Mouse (Mus musculus): ENCODE data around the gene Drd2.

The Drd2 gene

DNA sequence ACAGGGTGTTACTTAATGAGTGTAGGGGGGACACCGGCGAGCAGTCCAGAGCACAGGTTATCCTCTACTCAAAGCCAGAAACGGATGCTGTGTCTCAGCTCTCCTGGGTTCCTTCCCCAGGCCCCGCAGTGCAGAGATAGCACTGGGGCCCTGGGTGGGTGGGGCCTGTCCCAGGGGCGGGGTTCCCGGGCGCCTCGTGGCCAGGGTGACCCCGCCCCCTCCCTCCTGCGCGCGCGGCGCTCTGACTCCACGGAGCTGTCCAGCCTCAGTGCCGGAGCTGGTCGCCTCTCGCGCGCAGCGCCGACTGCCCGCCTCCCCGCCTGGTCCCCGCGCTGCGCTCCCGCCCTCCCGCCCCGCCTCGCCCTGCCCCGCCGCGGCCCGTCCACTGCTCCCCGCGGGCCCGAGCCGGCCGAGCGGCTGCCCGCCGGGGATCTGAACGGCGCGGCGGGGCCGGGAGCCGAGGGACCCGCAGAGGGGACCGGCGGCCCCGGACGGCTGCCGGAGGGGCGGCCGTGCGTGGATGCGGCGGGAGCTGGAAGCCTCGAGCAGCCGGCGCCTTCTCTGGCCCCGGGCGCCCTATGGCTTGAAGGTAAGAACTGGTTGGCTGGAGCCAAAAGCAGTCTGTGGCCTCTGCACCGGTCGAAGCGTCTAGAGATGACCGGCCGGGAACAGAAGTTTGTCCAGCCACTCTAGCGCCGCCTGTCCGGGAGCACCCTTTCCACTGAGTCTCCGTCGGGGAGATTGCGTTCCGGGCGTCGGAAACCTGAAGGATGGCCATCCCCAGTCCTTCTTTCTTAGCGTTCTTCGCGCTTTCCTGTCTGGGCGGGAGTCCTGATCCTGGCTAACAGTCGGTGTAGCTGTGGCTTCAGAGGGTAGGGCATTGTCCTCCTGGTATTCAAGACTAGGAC is at the start of gene Drd2:
TSS of gene Drd2 (plus strand) at position 492 of the 908 bp plus-strand sequence.
- peak; percentile 20 for DNase-seq (ENCODE audit: low read depth, low spot score)

DNA sequence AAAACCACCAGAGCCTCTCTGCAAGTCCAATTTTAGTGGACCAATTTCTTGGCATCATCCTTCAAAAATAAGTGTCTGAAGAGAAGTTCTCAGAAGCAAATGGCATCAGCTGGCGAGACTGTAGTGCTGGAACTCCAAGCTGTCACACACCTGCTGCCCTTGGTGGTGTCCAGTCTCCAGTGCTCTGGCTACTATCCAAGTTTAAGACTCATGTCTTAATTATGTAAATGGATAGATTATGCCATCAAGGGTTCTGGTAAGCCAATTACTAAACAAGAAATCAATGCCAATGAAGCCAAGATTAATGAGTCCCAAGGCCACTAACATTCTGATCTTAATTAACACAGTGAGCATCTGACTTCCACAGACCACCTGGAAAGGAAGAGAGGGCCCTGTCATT is 45.3 kb upstream of the Drd2 start:
- DNase-seq (ENCODE audit: low read depth, low spot score) = no peak

DNA sequence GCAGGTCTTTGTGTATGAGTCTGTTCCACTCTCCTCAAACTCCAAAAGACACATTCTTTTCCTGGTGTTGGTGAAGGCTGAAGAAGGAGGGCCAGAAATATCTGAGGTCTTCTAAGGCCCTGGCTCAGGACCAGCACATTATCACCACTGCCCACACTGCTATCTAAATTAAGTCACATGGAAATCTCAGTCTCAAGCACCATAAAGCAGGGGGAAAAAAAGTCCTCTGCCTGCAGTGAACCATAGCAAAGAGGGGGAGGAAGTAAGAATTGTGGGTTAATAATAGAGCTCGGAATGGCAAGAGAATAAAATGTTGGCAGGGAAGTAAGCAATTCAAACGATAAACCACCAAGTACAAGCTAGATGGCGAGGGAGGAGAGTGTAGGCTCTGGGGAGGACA is 32.9 kb upstream of the Drd2 start:
- DNase-seq (ENCODE audit: low read depth, low spot score) = no peak

DNA sequence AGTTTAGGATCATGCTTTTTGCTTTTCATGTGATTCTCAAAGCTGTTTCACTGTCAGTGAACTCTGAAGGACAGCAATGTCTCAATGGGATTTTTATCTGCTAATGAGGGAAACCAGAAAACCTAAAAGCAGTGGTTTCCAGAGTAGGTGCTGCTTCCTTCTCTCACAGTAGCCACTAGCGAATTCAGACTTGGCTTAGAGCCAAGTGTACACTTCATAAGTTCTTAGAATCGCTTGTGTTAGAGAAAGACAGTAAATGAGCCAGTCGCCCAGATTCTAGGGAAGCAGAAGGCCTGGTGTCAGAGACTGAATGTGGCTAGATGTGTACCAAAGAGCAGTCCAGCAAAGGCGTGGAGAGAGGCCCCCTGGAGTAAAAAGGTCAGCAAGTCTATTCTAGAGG is 29.6 kb upstream of the Drd2 start:
- no peak for DNase-seq (ENCODE audit: low read depth, low spot score)

DNA sequence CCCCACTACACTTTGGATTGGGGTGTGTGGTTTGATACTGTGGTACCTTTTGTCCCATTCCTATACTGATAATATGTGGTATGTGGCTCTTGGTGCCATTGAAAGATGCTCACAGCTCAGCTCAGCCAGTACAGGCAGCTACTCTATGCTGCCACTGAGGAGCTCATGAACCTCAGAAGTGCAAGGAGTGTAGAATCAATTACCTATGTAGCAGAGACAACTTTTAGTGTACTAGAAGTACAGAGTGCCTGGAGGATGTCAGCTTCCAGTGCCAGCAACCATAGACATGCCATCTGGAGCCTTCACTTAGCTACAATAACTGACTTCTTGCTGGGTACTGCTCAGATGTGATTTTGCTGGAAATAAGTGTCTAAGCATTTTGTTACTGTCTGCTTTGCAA is 21.8 kb upstream of the Drd2 start:
- DNase-seq (ENCODE audit: low read depth, low spot score) = no peak

DNA sequence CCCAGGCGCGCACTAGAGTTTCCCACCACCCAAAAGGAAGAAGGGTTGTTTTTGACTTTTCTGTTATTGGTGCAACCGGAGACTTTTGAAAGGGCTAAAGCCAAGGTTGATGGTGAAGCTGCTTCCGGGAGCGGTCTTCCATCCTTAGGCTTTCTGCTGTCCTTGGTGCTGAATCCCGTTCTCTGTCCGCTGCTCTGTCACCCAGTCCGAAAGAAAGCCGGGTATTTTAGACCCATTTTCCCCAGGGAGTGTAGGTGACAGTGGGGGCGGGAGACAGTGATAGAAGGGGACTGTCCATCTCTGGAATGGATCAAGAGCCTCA is 578 bp downstream of the Drd2 start:
- DNase-seq (ENCODE audit: low read depth, low spot score) = no peak

DNA sequence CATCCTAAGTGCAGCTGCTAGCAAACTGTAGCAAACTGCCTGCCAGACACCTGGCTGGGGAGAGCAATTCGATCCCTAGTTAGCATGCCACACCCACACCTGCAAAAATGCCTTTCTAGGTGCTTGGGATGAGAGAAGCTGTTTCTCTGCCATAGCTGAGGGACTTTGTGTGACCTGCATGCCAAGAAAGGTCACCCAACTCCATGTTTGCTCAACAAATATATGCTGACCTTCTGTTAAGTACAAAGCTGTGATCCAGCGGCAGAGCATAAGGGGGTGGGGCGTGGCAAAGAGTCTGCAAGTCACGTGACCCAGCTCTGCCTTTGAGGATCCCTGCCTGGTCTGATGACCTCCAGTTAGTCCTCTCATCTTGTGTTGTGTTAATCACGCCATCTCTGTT is 25.3 kb downstream of the Drd2 start:
- no peak for DNase-seq (ENCODE audit: low read depth, low spot score)

DNA sequence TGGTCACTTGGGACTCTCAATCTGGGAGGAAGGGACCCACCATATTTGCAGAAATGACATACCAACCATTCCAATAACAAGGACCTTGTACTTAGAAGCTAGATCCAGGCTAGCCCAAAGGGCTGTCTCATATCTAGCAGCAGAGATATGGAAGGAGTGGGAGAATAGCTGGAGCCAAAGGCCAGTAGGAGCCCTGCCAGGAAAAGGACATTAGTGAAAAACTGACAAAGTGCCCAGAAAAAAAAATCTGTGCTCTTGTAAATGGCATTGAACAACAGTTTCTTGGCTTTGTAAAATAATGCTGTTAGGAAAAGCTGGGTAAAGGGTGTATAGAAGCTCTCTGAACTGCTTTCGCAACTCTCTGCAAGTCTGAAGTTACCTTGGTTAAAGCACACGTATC is 33.5 kb downstream of the Drd2 start:
- DNase-seq (ENCODE audit: low read depth, low spot score) = no peak

DNA sequence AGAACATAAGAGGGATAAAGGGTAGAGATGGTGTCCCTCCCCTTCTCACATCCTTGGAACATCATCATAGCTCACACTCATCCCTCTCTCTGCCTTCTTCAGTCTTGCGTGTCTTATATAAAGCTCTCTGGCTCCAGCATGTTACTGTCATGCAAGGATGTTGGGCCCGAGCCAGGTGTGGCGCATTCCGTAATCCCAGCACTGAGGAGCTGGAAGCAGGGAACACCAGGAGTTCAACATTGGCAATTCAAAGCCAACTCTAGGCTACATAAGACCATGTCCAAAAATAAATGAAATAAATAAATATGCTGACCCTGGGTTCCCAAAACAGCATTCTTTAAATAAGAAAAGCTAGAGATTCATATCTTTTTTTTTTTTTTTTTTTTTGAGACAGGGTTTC is 39.5 kb downstream of the Drd2 start:
- no peak for DNase-seq (ENCODE audit: low read depth, low spot score)

DNA sequence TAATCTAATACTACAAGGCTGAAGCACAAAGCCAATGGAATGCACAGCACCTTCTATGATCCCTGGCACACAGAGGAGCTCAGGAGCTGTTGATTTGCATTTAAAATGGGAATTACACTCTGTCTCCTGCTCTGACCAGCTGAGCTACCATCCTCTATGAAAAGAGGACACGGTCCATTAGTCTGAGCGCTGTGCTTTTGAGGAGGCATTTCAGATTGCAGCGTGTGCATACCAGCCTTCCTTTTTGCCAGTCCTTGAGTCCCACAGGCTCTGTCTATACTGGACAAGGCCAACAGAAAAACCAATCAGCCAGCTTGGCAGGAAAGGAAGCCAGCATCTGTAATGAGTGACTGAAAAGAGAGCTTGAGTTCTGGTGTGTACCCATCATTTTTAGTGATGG is 43.6 kb downstream of the Drd2 start:
- no peak for DNase-seq (ENCODE audit: low read depth, low spot score)

DNA sequence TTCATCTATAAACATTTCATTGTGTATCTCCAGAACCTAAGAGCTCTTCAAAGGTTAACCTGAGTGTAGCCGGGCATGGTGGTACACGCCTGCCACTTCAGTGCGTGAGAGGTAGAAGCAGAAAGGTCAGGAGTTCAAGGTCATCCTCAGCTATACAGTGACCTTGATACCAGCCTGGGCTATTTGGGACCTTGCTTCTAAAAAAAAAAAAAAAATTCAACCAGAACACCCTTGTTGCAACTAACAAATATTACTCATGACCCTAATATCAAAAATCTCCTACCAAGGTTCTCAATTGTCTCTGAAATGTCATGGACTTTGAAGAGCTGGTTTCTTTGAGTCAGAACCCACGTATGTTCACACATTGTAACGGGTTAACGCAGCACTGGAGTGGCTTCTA is 44.4 kb downstream of the Drd2 start:
- DNase-seq (ENCODE audit: low read depth, low spot score) = no peak

DNA sequence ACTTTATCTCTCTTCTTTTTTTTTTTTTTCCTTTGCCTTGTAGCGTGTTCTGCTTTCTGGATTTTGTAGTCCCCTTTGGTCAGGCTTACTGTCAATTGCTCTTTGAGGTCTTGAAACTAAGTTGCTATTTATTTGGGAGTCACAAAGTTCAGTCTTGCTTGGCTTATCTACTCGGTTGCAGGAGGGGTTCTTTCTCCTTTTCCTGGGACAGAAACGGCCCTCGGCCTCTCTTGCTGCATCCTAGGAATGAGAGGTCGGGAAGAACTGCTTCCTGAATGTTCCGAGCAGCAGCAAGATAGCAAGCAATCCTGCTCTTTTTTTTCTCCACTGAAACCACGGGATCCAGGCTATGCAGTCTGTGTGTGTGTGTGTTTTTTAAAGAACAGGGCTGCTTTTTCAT is 44.9 kb downstream of the Drd2 start:
- no peak for DNase-seq (ENCODE audit: low read depth, low spot score)

DNA sequence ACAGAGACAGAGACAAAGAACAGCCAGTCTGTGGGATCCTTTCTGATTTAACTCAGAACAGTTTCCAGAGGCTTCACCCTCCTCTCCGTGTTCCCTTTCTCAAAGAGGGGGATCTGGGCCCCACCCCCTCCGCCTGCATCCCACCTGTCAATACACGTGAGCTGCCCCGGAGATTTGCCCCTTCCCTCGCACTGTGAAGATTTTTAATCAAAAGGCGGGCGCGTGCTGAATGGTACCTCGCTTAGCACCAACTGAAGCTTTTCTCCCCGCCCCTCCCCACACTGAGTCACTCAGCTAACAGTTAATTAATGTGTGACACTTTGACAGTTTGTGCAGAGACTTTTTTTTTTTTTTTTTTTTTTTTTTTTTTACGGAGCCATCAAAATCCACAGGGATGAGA is 45.7 kb downstream of the Drd2 start:
- DNase-seq (ENCODE audit: low read depth, low spot score) = no peak

DNA sequence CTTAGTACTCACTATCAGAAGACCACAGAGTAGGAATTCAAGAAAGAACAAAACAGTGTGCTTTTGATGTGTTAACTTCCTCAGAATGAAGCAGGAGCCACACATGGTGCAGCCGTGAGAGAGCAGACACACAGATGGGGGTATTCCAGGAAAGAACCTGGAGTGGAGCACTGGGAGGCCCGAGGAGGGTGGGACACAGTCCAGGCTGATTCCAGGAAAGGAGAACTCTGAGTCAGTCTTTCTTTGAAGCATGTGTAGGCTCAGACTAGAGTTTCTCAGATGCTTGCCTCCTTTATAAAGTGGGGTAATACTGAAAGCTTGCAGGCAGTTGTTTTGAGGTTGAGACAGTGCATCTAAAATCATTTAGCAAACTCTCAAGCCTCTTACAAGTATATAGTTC is 51.8 kb downstream of the Drd2 start:
- no peak for DNase-seq (ENCODE audit: low read depth, low spot score)

DNA sequence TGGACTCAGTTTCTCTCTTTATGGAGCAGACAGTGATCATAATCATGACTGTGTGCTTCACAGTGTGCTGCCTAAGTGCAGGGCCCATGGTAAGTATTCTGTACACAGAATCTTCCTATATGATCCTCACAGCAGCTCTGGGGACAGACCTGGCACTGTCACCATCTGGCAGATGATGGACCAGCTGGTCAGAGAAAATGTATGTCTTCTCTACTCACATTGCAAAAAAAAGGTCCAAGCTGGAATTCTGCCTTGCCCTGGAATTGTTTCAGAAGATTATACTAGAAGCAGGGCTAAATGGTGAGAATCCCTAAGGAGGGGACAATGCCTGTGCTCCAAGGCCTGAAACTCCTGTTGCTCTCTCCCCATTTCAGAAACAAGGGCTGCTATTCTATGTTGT is 55.6 kb downstream of the Drd2 start:
- DNase-seq (ENCODE audit: low read depth, low spot score) = no peak

DNA sequence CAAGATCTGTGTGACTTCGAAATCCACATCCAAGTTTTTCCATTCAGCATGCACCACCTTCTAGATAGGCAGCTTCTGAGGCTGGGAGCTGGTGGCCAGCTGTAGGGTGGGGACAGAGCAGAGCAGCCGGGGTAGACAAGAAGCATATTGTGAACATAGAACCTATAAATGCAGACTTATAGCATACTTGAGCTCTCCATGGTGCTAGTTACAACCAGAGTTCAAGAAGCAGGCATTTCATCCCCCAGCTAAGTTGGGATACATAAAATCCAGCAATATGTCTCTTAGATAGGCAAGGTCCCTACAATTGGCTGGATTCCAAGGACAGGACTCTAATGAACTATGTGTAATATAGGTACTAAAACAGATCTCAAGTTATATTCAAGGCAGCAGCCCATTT is 63.3 kb downstream of the Drd2 start:
- no peak for DNase-seq (ENCODE audit: low read depth, low spot score)

DNA sequence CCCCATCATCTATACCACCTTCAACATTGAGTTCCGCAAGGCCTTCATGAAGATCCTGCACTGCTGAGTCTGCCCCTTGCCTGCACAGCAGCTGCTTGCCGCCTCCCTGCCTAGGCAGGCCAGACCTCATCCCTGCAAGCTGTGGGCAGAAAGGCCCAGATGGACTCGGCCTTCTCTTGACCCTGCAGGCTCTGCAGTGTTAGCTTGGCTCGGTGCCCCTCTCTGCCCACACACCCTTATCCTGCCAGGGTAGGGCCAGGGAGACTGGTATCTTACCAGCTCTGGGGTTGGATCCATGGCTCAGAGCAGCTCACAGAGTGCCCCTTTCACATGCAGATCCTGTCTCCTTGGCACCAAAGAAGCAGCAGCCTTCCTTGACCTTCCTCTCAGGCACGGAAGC is 66.6 kb downstream of the Drd2 start:
- DNase-seq (ENCODE audit: low read depth, low spot score) = no peak

DNA sequence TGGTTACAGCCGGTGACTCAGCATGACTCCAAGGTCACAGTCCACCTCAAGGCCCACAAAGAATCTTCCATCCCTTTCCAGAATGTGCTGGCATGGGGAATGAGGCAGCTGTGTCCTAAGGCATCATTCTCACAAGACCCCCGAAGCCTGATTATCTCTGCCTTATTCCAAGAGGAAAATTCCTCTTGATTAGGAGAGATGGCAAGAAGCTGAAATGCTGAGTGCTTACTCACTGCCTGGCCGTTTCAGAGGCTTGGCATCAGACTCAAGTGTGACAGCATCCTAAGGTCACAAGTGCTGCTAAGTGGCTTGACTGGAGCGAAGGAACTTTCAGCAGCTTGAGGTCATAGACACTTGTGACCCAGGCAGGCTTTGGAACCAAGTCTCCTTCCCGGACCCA is 70.2 kb downstream of the Drd2 start:
- no peak for DNase-seq (ENCODE audit: low read depth, low spot score)

DNA sequence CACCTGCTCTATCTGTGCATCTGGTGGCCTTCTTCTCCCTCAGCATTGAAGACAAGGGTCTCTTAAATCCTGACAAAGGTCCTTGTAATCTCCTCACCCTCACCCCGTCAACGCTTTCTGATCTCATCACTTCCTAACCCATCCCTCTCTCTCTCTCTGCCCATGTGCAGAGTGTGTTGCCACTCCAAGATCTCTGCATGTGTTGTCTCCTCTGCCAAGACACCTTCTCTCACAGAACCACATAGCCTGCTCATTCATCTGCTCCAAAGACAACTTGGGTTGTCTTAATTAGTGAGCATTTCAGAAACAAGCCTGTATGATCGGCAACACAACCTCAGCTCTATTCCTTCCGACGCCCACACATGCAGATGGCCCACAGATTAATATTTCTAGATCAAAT is 83.4 kb downstream of the Drd2 start:
- DNase-seq (ENCODE audit: low read depth, low spot score) = no peak

DNA sequence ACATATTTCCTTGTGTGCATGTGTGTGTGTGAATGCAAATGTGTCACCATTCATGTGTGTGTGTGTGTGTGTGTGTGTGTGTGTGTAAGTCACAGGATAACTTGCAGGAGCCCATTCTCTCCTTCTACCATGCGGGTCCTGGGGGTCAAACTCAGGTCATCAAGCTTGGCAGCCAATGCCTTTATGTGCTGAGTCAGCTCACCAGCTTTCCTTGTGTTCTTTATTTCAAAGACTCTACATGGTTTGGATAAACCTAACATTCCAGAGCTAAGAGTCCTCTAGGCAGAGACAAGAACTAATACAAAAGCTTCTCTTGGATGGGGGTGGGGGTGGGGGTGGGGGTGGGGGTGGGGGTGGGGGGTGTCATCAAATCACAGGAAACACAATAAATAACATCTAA is 85.2 kb downstream of the Drd2 start:
- DNase-seq (ENCODE audit: low read depth, low spot score) = no peak

DNA sequence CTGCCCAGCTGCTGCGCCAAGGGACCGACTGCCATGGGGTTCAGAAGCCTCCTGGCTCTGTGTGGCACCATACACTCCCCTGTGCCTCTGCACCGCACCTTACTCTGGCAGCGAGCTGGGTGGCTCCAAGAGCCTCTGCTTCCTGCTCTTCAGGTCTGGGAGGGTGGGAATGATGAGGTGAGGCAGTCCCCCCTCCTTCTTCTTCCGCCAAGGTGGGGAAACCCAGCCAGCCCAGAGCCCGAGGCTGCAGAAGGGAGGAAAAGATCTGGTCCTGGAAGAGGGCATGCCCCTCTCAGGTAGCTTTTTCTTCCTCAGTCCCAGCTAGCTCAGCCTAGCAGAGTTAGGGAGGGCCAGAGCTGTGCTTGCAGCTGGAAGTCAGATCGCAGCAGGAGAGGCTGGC is 86.5 kb downstream of the Drd2 start, which contains the start of gene Ankk1:
TSS of gene Ankk1 (minus strand) at position 101 of the 400 bp plus-strand sequence.
- DNase-seq (ENCODE audit: low read depth, low spot score) = no peak

DNA sequence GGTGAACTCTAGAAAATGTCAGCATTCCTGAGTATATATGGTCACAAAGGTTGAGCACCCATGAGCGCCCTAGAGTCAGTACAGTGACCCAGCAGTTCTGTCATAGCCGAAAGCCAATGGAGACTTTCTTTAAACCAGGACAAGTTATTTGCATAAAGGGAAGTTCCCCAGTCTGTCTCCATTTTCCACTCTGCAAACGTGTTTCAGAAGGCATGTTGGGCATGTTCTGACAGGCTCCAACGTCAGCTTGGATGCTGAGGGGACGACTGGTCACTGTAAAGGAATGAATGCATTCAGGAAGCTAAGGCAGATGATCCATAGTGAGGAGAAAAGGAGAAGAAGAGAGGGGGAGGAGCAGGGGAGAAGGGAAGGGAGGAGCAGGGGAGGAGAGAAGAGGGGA is 87.1 kb downstream of the Drd2 start:
- no peak for DNase-seq (ENCODE audit: low read depth, low spot score)

DNA sequence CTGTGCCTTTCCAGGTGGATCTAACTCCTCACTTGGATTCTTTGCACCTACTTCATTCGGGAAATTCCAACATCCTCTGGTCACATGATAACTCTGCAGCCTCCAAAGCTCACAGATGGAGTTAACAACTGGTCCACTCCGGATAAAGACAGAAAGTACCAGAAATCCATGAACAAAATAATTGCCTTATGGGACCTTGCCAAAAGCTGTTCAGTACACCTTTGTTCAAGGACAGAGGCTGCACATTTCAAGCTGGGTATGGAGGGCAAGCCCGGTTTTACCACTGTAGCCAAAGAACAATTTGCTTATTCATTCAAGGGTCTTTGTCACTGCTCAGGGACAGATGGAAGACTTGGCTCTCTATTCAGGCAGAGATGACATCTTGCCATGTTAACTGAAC is 102.2 kb downstream of the Drd2 start:
- DNase-seq (ENCODE audit: low read depth, low spot score) = no peak

DNA sequence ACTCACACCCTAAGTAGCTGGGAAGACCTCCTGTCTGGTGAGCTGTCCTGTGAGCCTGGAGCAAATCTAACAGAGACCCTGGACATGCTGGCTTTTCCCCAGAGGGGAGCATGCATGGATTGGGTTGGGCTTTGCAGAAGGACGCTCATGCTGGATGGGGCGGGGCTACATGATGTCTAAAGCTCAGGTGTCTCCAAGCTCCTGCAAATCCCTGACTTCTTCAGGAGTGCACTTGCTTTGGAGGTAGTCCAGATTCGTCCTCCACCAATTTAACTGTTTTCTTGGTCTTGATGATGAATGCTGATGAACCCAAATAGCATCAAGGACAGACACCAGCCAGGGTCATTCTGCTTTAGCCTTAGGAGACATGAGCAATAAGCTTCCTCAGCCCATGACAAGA is 110.1 kb downstream of the Drd2 start:
- DNase-seq (ENCODE audit: low read depth, low spot score) = no peak
